Mouse (Mus musculus) left cerebral cortex, postnatal 25 days (tissue): ENCODE results near the gene Gm49368. TPM values are rescaled to one million over a fixed set of nuclear protein-coding genes. Genes with fewer than 3 reads are reported as not detected.

Source experiments
- DNase-seq, 2 experiments: peaks; one replicate each; pipeline ENCODE4 v3.0.0; 2022; ENCODE audit warnings: low spot score in 2 of 2, mixed read lengths in 1 of 2
- intact Hi-C: fragments of 180-260 bp; cut with DNase I; formaldehyde crosslinking; loops from one replicate; pipeline ENCODE4 v1.15.1; 2025
- total RNA-seq, 2 experiments: library from RNA; stranded (reverse); gene quantifications; 2 replicates each; pipeline ENCODE4 v1.2.3; 2021

The Gm49368 gene
- total RNA-seq, 2 experiments from 2014 or later: not detected

- intact Hi-C loops: no loop called here
- DNase-seq: no peak
These were observed 9.4 kb upstream of the Gm49368 start for GRCm38 (mm10) chr7:128053061-128053460.

DNA sequence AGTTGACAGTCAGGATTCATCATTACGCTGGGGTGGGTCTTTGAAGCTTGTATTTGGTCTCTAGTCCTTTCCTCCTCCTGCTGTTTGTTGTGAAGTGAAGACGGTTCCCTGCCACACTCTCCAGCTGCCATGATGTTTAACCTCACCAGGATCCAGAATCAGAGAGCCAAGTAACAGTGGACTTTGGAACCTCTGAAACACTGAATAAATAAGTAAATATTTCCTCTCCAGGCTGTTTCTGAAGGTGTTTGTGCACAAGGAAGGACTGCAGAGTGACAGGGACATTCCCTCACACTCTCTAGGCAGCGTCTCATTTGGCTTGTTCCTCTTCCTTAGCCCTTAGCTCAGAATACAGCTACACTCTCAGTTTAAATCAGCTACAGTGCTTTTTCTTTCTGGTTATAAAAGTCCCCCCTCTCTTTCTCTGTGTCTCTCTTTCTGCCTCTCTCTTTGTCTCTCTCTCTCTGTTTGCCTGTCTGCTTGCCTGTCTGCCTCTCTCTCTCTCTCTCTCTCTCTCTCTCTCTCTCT is 5.5 kb upstream of the Gm49368 start:
- no peak for DNase-seq
- intact Hi-C loops: no loop called here

- DNase-seq: no peak
- intact Hi-C loops: no loop called here
These were observed 4.6 kb upstream of the Gm49368 start for GRCm38 (mm10) chr7:128057860-128058259.

- intact Hi-C loops: no loop called here
- no peak for DNase-seq
These were observed 3.9 kb upstream of the Gm49368 start for GRCm38 (mm10) chr7:128058576-128058975.

GRCm38 (mm10) chr7:128059091-128059490 is 3.4 kb upstream of the Gm49368 start:
- intact Hi-C loops: no loop called here
- no peak for DNase-seq

DNA sequence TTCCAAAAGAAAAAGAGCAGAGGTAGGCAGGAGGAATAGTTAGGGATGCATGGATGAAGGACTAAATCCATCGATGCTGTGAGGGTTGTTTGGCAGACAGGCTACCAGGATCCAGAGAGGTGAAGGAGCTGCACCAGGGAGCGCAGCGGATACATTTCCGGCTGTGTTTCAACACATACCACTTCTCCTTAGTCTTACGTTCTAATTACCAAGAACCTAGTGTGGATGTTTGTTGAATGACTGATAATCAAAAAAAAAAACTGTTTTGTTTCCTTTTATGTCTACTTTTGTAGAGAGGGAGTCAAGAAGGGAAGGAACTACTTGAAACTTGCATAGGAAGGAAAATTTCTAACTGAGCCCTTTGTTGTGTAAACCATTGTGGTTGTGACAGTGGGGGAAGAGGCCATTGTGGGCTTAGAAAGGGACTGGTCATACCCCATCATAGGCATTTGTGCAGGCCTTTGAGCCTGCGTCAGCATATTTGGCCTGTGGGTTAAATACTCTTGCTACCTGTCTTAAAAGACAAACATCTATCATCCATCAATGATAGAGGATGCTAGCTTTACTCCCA is 813 bp downstream of the Gm49368 start:
- no peak for DNase-seq
- intact Hi-C loops: no loop called here

- no peak for DNase-seq
- intact Hi-C loops: no loop called here
These were observed 3.1 kb downstream of the Gm49368 start for GRCm38 (mm10) chr7:128065547-128065946.

GRCm38 (mm10) chr7:128067847-128068246 is 5.4 kb downstream of the Gm49368 start:
- no peak for DNase-seq
- intact Hi-C loops: no loop called here

- intact Hi-C loops: no loop called here
- no peak for DNase-seq
These were observed 7.4 kb downstream of the Gm49368 start for GRCm38 (mm10) chr7:128069844-128070243.

- DNase-seq: no peak
- intact Hi-C loops: no loop called here
These were observed 9.3 kb downstream of the Gm49368 start for GRCm38 (mm10) chr7:128071816-128072215.

GRCm38 (mm10) chr7:128080012-128080411 is 17.5 kb downstream of the Gm49368 start:
- intact Hi-C loops: no loop called here
- DNase-seq: no peak

GRCm38 (mm10) chr7:128089141-128089540 is 26.7 kb downstream of the Gm49368 start:
- intact Hi-C loops: no loop called here
- DNase-seq: peak in 1 of 2 experiments; percentile 31

- no peak for DNase-seq
- intact Hi-C loops: loop anchor here (1.0 kb wide), 1 partner anchor 110 kb away; no protein-coding TSS in a partner anchor
These were observed 35.7 kb downstream of the Gm49368 start for GRCm38 (mm10) chr7:128098135-128098534.

DNA sequence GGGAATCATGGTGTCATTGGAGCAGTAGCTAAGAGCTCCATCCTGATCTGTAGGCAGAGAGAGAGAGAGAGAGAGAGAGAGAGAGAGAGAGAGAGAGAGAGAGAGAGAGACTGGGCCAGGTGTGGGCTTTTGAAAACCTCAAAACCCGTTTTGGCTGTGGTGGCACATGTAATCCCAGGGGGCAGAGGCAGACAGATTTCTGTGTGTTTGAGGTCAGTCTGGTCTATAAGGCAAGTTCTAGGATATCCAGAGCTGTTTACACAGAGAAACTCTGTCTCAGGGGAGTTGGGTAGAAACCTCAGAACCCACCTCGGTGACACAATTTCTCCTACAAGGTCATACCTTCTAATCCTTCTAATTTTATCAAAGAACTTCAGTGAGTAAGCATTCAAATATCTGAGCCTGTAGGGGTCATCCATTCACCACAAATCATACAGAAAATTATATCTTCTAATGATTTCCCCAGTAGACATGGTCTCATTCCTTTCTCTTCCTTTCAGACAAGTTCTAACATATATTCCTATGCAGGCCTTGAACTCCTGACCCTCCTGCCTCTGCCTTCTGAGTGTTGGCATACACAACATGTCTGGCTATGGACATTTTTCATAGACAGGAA is 38.4 kb downstream of the Gm49368 start:
- intact Hi-C loops: loop anchor here (10.0 kb wide), 1 partner anchor 234 kb away; no protein-coding TSS in a partner anchor

GRCm38 (mm10) chr7:128105246-128105645 is 42.8 kb downstream of the Gm49368 start:
- intact Hi-C loops: loop anchor here (10.0 kb wide), 1 partner anchor 230 kb away; no protein-coding TSS in a partner anchor

More for the DNA sequence above, 38.4 kb downstream of the Gm49368 start:
- DNase-seq: no peak

DNA sequence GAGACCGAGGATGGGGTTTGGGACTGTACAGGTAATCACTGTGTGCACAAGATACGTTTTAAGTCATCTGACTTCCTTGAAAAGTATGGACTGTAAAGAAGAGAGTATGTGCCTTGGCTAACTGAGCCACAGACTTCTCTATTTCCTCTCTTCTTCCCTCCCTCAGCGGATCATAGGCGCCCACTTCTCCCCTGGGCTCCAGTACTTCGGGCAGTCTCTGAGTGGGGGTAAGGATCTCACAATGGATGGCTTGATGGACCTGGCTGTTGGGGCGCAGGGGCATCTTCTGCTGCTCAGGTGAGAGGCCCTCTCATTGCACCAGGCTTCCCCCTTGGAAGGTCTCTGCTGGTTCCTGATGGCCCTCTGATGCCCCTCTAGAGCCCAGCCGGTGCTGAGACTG is 45.0 kb downstream of the Gm49368 start:
- intact Hi-C loops: loop anchor here (10.0 kb wide), 1 partner anchor 227 kb away; no protein-coding TSS in a partner anchor
- DNase-seq: no peak

More at GRCm38 (mm10) chr7:128105246-128105645, 42.8 kb downstream of the Gm49368 start:
- DNase-seq: peak; percentile 34 to 59

DNA sequence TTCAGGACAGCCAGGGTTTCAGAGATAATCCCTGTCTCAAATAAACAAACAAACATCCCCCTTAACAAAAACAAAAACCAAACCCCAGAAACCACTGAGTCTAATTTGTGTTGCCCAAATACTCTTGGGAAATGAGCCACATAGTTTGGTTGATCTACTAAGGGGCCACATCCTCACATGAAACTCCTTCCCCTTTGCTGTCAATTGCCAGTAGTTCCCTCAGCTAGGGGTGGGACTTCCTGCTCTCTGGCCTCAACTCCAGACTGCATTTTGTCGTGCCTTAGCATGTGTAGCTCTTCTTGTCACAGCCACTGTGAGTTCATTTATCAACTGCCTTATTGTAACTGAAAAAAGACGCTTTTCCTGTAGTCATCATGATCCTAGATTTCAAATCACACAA is 47.8 kb downstream of the Gm49368 start:
- no peak for DNase-seq
- intact Hi-C loops: no loop called here

GRCm38 (mm10) chr7:128112131-128112530 is 49.6 kb downstream of the Gm49368 start:
- intact Hi-C loops: no loop called here
- DNase-seq: no peak

- DNase-seq: no peak
- intact Hi-C loops: no loop called here
These were observed 52.1 kb downstream of the Gm49368 start for GRCm38 (mm10) chr7:128114371-128115105.

DNA sequence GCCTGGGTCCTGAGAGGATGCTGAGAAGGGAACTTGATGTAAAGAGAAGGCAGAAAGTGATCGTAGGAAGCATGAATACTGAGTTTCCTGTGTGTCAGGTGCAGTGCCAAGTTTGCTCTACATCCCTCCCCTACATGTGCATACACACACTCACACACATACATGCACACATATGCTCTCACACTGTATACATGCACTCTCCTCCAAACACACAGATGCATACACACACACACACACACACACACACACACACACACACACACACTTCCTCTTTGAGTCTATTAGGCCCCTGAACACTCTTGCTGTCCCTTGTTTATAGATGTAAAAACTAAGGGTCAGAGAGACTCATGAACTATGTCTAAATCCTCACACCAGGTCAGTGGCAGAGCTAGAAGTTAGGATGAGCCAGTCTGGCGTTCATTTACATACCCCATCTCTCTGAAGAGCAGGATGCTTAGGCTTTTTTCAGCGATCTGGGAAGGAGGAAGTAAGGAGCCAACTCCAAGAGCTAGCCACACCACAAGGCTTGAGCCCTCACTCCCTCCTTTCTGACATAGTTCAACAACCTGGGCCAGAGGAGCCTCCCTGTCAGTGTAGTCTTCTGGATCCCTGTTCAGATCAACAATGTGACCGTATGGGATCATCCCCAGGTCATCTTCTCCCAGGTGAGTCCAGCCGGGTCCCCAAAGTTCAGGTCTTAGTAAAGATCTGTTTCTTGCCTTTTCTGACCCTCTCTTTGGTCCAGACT is 52.9 kb downstream of the Gm49368 start:
- intact Hi-C loops: no loop called here
- DNase-seq: no peak
